In the genomic region with DNA sequence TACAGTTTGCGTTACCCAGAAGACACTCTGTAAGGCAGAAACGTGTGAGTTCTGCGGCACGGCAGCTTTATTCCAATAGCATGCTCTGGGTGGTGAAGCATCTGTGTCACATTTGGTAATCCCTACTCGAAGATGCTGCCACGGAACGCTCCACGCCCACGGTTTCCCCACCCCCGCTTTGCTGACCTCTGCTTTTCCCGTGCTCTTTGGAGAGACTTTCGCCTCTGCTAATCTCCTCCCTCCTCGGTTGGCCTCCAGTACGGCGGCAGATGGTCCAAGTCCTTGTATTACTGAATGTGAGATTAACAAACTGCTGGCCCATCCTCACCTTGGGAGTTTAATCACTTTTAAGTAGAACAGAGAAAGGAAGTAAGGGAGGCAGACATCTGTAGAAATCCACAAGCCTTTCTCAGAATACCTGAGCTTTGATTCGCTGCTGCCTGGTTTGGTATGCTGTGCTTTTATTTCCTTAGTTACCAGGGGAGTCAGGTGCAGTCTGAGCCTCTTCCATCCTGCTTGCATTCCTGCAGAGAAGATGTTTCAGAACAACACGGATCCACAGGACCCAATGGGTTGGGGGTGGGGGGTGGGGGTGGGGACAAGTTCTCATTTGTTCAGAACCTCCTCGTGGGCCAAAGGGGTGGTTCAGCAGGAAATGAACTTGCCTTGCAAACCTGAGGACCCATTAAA, we compare ENCODE assay signal across 9 mouse cellular contexts.
DNase-seq lines count a peak whose midpoint lies in the region; ATAC-seq and TF ChIP-seq lines count a peak whose summit lies in the region.
"Had no signal": no experiment of that assay in that cellular context is flagged by ENCODE, and none has a peak within 500 bp of the region (broad histone marks: within the 10 kb centered on the region; RNA-seq: fewer than 3 reads in every experiment).

No protein-coding gene starts in this region.

- DNase-seq in right cerebral cortex, postnatal 10 days (ENCODE audit: low spot score in 2 of 2) = peak; percentile 39 to 44
- DNase-seq in right cerebral cortex, adult 18-20 months = no peak
- peak; percentile 33 for DNase-seq in embryo, embryonic 9.5 days (ENCODE audit: extremely low spot score)
- peak; percentile 16 to 32 for DNase-seq in heart, postnatal 14 days
- DNase-seq in naive thymus-derived CD4-positive, alpha-beta T cell, adult 2 months (ENCODE audit: low read depth) = peak; percentile 60
- DNase-seq in lung, adult 2 months = no peak
- no peak for DNase-seq in natural killer cell, adult 2 months (ENCODE audit: low spot score in 2 of 2)

- WGBS in lung, adult 2 months = 38% methylated on average over 18 of the region's 18 CpGs

- no peak for TF ChIP-seq CTCF in lung, adult 2 months (IDR thresholded peaks at IDR 0.05; ENCODE audit: insufficient read depth, low read length)

- H3K4me1 ChIP-seq in lung, adult 2 months (ENCODE audit: control insufficient read depth, insufficient read depth, low read length) = no peaks in the 10 kb centered on the region; the same call in 1 of the 2 replicates

- H3K4me3 ChIP-seq in lung, adult 2 months (replicated peaks; ENCODE audit: extremely low read depth, low read depth, low read length) = no peak overlapping the region
- H3K4me3 ChIP-seq: myocyte had no signal

- no peak for TF ChIP-seq POLR2A in lung, adult 2 months (IDR thresholded peaks at IDR 0.05; ENCODE audit: borderline replicate concordance, extremely low read depth, low read depth, low read length)

- ATAC-seq in granulocyte monocyte progenitor cell, adult 5-6 weeks (replicated peaks; ENCODE audit: poor library complexity, severe bottlenecking) = no peak

- intact Hi-C loops in heart, postnatal 14 days (cut with DNase I) = no loop called here

Comparison
In these comparisons a context has a peak if more than half of its experiments do, and no peak if none do; other contexts are left out.
1. DNase-seq: peak in right cerebral cortex, postnatal 10 days (2 of 2), embryo, embryonic 9.5 days (single experiment), heart, postnatal 14 days (2 of 2) and naive thymus-derived CD4-positive, alpha-beta T cell, adult 2 months (single experiment); none in right cerebral cortex, adult 18-20 months (single experiment), lung, adult 2 months (single experiment) and natural killer cell, adult 2 months (0 of 2).